Mouse (Mus musculus) brain, adult 2 months (tissue): Measurements from ENCODE around the gene Znrd1as.
A peak's percentile ranks its signal among the peaks of the same experiment; 100 is the strongest.

ENCODE experiments used
- DNase-seq: peaks from one replicate; pipeline ENCODE4 v3.0.0; 2011; ENCODE audit warnings: low read depth, low spot score

Gene Znrd1as

DNA sequence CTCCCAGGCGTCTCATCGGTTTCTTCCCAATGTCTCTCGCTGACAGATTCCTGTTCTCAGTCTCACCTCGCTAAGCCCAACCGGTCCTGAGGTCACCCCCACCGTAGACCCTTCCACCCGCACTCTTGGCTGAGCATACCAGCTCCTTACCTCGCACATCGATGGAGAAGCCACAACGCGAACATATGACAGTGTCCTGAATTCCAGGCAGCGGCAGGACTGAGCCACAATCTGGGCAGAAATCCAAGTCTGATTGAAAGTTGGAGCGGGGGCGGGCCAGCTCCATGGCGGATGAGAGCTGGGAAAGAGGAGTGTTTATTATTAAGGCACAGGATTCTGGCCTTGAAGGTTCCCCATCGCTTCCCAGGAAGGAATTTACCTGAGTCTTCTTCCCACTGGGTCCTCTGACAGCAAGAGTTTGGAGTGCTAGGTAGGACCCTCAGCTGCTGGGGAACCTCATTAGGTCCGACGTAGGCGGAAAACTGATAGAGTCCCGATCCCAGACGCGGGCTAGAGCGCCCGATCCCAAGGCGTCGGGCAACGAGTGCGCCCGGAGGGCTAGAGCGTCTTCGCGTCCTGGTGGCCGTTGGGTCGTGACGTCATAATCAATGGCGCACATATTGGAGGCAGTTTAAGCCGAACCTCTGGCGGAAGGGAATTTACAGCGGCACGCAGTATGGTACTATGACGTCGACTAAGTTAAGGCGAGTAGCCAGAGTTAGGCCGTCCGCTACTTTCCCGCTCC, at the start of gene Znrd1as, which contains the start of gene Znrd1:
TSS of gene Znrd1as (plus strand) at position 594 of the 745 bp plus-strand sequence.
TSS of gene Znrd1 (minus strand) at position 561 of the 745 bp plus-strand sequence.
- DNase-seq = peak; percentile 100

DNA sequence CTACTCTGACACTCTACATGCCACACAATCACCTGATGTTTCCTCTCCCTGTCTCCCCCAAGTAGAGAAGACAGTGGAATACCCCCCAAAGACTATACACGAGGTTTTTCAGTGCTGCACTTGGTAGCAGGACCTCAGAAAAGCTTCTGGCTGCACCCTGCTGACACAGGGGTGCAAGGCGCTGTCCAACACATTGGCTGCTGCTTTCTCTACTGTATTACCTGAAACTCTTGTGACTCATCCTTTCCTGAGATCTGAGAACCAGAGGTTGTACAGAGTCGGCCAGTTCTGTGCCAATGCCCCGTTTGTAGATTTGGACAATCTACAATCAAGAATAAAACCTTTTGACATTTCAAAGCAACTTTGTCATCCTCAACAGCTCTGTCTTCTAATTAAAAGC, 48.6 kb upstream of the Znrd1as start:
- no peak for DNase-seq

DNA sequence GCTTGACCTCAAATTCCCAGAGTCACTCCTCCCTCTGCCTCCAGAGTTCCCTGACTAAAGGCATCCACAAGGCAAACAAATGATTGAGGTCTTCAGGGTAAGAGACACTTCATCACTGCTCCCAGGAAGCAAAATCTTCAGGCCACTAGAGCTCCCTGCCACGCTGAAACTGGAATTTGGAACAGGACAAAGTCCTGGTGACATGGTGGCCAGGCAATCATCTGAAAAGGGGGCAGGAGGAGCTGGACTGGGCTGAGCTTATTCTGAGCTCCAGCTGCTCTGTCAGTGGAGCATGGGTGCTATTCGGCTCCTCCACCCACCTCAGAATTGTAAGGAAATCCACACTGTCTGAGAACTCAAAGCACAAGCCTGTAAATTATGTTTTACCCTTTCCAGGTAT, 46.4 kb upstream of the Znrd1as start:
- DNase-seq = no peak

DNA sequence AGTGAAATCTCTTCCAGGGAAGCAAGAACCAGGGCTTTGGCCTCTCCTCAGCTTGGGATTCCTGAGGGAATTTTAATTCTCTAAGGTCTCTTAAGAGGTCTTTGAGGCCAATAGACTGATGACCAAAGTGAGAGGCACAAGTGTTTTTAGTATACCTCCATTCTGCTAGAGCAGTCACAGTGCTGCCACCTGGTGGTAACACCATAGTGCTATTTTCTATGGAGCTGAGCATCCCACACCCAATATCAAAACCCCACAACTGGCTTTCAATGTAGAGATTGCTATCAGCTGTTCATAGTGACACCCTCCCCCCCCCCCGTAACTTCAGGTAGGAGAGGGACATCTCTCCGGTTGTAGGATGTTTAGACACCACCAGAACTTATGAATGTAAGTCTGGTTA, 44.3 kb upstream of the Znrd1as start:
- DNase-seq = peak; percentile 84

DNA sequence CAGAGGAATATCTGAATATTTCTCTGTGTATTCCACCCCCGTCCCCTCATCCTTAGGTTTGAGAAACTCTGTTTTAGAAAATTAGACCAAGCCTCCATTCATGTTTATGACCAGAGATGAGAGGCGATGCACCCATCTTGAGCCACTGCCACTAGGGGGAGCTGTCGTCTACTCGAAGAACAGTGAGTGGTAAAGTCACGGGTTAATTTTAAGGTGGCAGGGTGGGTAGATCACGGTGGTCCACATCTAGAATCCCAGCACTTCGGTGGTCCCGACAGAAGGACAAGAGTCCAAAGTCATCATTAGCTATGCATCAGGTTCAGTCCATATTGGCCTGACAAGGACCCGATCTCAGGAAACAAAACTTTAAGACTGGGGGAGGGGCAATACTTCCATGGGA, 43.3 kb upstream of the Znrd1as start:
- DNase-seq = peak; percentile 73

DNA sequence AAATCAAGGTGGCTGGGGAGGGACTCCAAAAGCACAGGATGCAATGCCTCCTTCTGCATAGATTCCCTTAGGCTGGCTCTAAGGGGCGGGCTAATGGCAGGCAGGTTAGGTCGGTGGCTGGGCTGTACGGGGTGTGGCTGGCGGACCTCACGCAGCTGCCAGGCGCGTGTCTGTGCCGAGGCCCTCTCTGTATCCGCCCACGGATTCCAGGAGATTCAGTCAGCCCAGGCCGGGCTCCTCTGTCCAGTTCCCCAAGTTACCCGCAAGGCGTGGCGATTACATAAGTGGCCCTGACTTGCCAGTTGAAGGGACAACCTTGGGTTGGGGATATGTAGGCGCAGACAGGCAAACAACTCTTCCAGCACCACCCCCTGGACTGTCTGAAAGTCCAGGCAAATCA, 38.2 kb upstream of the Znrd1as start:
- no peak for DNase-seq

DNA sequence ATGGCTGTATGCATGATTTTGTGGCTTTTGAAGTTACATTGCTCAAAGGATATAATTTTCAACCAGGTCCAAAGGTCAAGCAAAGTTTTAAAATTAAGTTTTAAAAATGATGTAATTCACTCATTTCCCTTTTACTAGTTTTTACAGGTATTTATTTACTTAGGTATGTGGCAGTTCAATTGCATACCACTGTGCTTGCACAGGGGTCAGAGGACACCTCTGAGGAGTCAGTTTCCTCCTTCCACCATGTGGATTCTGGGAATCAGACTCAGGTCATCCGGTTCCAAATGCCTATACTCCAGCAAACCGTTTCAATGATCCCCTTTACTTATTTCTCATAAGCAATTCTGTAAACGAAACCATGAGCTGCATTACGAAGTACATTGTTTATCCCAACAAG, 35.7 kb upstream of the Znrd1as start:
- no peak for DNase-seq

DNA sequence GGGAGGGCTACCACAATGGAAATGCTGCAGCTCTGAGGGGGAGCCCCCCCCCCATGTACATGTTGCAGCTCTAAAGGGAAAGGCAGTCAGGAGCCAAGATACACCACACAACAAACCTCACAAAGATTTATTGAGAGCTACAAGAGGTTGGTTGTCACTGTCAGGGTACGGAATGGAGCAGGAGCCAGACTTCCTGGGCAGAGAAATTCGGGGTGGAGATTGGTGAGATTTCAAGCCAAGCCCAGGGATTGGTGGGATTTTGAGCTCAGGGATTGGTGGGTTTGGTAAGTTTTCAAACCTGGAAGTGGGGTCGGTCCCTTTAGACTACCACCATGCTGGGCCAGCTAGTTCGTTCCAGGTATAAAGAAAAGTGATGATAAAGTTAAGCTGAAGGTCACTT, 34.9 kb upstream of the Znrd1as start:
- no peak for DNase-seq

DNA sequence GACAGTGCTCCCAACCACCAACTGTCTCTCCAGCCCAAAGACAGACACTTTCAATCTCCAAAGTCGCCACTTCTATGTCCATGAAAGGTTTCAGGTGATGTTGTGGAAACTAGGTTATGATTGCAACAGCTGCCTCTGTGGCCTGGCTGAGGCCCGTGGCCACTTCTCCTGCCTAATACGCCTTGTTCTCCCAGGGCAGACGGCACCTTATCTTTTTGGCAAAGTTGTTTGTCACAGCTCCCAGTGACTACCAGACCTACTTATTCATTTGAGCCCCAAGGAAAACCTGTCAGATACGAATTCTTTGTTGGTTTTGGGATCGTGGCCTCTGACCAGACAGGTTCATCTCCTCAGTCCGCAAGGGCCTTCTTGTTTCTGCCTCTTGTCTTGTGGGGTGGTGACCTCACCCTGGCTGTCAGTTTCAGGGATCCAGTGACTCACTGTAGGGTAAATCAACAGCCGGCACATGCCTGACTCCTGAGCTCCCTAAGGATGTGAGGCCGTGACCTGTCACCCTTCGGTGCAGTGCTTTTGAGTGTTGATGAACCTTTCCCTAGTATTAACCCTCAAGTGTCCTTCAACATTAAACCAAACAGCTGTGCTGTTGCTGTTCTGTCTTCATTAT, 30.8 kb upstream of the Znrd1as start:
- no peak for DNase-seq

DNA sequence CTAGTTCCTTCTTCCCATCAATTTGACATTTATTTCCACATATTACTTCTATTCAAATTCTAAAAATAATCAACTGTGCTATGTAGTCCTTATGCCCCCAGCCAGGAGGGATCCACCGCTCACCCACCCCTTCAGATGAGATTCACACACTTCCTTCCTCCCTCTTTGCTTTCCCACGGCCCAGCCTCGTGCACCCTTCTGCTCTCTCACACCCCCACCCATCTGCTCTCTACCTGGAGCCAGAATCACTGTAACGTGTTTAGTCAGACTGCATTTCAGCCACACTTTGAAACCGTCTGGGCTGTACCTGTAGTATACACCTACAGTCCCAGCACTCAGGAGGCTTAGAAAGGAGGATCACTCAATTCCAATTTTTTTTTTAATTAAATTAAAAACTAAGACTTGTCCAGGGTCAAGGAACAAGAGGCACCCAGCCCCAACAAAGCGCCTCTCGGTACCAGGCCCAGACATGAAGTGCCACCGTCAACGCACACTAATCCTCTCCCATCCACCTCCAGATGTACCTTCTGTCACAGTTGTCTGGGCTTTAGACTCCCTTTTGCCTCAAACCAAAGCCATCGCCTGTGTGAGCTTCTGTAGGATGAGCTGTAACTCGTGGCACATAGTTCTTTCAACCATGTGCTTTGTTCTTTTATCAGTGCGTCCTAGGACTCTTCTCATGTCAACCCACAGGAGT, 29.0 kb upstream of the Znrd1as start:
- DNase-seq = peak; percentile 60

DNA sequence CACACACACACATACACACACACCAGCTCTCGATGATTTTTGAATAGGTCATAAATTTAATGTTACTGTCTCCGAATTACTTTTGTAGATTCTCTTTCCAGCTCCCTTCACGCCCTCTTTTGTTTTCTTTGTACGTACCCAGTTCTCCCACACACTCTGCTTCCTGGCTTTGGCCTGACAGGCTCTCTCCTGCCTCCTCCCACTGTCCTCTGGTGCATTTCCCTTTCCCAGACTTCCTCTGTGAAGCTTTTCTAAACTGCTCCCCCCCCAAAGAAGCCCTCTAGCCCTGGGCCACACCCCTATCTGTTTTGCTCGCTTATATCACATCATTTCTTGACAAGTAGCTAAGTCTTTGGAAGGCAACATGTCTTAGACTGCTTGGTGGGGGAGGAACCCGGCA, 28.2 kb upstream of the Znrd1as start:
- peak; percentile 31 for DNase-seq

DNA sequence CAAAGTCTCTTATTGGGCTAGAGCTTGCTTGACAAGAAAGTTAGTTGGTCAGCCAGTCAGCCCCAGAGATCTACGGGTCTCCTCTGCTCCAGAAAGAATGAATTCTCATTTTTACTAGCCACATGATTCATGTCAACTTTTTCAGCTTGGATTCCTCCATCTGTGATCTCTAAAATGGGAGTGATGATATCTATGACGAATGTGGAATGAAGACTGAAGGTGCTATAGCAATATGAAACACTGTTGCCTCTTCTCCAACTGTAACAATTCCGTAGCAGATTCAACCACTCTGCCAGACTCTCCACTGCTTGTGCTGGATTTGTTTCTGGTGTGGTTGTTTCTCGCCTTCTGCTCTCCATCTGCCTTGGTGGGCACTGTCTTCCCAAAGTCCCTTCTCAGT, 27.3 kb upstream of the Znrd1as start:
- DNase-seq = peak; percentile 54

DNA sequence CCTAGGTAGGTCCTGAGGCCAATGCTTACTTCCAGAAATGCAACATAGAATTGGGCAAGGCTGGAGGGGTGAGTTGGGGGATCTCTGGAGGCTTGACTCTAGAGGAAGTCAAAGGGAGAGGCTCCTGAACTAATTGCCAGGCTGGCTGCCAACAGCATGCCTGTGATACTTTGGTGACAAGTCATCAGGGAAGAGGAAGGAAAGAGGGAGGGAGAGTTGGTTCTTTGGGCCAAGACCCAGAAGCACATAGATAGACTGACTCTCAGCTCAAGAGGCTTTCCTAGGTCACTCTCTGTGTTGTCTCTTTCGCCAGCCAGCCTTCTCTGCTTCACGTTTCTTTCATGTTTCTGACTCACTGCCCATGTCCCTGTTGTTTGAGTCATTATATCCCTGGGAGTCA, 26.6 kb upstream of the Znrd1as start:
- no peak for DNase-seq

DNA sequence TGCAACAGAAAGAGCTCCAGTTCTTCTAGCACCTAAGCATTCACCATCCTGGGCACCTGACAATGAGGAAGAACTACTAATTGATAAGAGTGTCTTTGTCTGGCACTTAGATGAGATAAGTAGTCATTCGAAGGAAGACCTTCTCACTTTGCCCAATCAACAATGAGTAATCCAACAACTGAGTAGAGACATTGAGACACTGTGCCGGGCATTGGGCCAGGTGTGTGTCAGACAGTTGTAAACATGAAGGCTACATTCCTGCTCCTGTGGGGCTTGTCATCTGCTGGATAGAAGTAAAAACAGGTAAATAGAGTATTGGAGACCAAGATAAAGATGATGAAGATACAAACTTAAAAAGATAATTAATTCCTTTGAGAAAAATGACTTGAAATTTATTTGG, 20.3 kb upstream of the Znrd1as start:
- DNase-seq = no peak

DNA sequence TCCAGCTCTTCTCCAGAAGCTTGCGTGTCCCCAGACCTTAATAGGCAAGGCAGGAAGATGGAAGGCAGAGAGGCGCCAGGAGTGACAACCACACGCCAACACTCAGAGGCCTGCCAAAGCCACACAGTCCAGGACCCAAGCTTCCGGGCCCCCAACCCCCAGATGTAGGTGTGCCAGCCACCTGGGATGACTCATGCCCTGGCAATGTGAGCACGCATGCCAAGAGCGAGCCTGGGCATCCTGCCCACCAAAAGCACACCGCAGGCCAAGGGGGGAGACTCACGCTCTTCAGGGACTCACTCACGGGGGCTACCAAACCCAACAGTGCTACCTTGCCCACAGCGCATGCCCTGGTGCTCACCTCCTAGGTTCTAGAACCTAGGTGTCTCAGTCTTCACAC, 16.0 kb upstream of the Znrd1as start:
- peak; percentile 93 for DNase-seq

DNA sequence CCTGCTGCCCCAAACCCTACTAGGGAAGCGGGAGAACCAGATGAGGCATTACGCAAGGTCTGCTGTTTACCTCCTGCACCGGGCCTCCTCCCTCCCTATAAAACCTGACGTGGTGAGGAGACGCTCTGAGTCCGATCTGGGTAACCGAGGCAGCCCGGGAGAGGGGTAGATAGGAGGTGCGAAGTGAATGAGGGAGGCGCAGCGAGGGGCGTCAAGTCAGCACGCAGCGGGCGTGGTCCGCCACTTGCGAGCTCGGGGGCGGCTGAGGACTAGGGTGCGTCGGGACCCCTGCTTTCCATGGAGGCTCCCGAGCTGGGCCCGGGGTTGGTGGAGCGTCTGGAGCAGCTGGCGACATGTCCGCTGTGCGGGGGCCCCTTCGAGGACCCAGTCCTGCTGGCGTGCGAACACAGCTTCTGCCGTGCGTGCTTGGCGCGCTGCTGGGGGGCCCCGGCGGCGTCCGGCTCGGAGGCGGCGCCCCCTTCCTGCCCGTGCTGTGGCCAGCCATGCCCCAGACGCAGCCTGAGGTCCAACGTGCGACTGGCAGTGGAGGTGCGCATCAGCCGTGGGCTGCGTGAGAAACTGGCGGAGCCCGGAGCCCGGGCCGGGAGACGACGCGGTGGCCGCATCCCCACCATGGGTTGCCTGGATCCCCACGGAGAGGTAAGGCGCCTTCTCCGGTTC, 15.5 kb upstream of the Znrd1as start, which contains the start of gene Rnf39:
TSS of gene Rnf39 (plus strand) at position 128 of the 681 bp plus-strand sequence.
- DNase-seq = peak; percentile 55

DNA sequence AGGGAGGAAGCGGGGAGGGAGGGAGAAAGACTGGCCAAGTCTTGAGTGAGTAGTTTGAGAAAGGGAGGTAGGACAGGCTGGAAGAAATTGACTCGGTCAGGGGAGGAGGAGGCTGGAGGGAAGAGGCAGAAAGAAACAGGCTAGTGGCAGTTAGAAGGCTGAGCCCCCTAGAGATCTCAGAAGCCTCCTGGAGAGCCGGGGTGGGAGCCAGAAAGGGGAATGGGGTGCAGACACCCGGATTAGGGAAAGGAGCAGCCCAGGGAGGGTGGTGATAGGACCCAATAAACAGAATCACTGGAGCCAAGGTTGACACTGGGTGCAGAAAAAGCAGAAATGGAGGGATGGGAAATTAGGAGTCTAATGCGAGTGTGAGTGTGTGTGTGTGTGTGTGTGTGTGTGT, 14.7 kb upstream of the Znrd1as start:
- no peak for DNase-seq

DNA sequence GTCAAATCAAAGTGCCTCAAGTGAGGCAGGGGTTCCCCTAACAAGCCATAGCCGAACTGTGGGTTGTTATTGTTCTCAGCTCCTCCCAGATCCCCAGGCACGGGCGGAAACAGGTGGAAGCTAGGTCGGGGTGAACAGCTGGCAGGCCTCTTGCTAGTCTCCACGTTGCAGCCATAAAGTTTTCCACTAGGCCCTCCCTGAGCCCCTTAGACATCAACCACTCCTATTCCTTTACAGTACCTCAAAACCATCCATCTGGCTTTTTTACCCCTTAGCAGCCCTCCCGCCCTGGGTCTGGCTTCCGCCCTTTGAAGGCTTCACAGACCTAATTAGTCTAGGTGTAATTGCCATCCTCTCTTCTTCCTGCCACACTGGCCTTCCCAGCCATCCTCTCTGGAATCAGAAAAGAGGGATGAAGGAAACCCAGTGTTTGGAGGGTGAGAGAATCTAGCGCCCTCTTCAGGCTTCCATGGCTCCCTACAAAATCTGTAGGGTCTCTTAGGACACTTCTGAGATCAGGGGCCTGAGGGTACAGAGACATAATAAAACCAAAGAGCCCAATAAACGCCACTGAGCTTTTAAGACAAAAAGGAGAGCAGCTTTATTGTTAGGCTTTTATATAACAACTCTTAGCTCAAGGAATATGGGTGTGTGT, 14.1 kb upstream of the Znrd1as start:
- DNase-seq = peak; percentile 66

DNA sequence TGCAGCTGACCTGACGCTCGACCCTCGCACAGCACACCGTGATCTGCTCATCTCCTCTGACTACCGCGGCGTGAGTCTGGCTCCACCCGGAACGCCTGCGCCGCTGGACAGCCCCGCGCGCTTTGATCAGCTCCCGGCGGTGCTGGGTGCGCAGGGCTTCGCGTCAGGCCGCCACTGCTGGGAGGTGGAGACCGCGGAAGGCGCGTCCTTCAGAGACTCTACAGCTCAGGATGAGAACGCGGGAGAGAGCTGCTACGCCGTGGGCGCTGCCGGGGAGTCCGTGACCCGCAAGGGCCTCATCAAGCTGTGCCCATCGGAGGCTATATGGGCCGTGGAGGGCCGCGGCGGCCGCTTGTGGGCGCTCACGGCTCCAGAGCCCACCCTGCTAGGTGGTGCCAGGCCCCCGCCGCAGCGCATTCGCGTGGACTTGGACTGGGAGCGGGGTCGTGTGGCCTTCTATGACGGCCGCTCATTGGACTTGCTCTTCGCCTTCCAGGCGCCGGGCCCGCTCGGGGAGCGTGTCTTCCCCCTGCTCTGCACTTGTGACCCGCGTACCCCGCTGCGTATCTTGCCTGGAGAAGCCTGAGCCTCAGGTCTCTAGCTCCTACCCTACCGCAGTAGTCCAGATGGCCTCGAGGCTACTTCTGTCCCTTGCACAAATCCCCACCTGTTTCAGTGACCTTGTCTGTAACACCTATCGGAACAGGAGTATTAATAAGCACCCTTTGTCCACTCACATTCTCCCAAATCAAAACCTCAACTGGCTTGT, 11.2 kb upstream of the Znrd1as start:
- peak; percentile 76 for DNase-seq

DNA sequence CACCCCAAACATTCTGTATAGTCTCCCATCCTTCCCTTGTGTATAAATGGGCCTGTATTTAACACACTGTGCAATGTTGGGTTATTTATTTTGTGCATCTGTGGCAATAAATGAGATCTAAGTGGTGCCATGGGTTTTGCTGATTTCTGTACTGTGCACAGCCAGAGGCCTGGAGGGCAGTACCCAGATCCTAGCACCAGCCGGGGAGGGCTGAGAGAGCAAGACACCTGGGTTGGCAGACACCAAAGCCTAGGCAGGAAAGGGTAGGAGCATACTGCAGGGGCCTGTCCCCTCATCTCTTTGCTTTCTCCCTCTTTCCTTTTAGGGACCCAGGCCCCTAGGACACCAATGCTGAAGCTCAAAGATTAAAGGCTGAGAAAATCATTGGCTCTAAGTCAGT, 10.1 kb upstream of the Znrd1as start:
- no peak for DNase-seq

DNA sequence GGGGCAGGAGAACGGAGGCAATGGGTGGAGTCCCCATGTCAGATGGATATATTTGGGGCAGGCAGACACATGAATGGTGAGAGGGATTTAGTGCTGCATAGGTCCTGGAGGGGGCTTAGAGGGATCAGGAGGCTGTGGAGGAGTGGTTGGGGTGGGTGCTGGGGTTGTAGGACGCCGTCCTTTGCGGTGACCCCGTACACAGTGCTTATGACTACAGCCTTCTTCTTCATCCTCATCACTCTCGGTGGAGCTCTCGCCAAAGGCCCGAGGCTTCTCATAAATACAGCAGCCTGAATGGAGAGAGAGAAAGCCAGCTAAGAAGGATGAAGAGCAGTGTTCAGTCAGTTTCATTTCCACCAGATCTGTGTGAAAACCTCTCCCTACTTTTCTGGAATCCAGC, 9.1 kb upstream of the Znrd1as start:
- no peak for DNase-seq
